Mouse (Mus musculus): ENCODE data around the gene Sds. TPM values are rescaled to one million over a fixed set of nuclear protein-coding genes. Genes with fewer than 3 reads are reported as not detected.

Gene Sds
- polyA plus RNA-seq, 1 experiment from 2014 or later, result not detected

- no peaks in the 10 kb centered on the region for H3K27me3 ChIP-seq
- peaks cover 17% of the 10 kb centered on the region for H3K36me3 ChIP-seq
- no peak overlapping the region for H3K27ac ChIP-seq
- H3K4me3 ChIP-seq, result no peak overlapping the region
- ATAC-seq (ENCODE audit: insufficient number of reproducible peaks, insufficient read depth, low FRiP score, low TSS enrichment, low read depth), result no peak
- 90% methylated on average over 2 of the region's 2 CpGs for WGBS
- no peak overlapping the region for H3K9ac ChIP-seq
- no peaks in the 10 kb centered on the region for H3K9me3 ChIP-seq
- no peaks in the 10 kb centered on the region for H3K4me1 ChIP-seq
- no peak overlapping the region for H3K4me2 ChIP-seq
These were observed 48.4 kb downstream of the Sds start for GRCm38 (mm10) chr5:120524736-120525135.

DNA sequence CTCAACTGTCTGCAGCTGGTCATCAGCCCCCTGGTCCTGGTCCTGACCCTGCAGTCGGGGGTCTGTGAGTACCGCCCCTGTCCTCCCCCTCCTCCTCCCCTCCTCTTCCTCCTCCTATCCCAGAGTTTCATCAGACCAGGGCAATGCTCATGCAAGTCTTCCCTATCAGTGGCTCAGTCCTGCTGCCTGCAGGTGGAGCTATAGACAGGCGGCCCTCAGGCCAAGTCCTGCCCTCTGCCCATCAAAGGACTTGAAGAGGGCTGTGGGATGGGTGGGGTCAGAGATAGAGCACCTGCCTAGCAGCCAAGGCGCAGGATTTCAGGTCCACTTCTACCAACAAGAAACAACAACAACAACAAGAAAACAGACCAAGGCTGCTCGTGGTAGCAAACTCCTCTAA lies 49.4 kb downstream of the Sds start:
- Histone ChIP-seq H3K27me3 (no peaks in the 10 kb centered on the region), H3K27ac (no peak overlapping the region), H3K4me2 (no peak overlapping the region), H3K4me1 (no peaks in the 10 kb centered on the region), H3K9me3 (no peaks in the 10 kb centered on the region), H3K4me3 (no peak overlapping the region), H3K9ac (no peak overlapping the region), H3K36me3 (peaks cover 17% of the 10 kb centered on the region)
- WGBS, result 30% methylated on average over 5 of the region's 5 CpGs
- no peak for ATAC-seq (ENCODE audit: insufficient number of reproducible peaks, insufficient read depth, low FRiP score, low TSS enrichment, low read depth)

DNA sequence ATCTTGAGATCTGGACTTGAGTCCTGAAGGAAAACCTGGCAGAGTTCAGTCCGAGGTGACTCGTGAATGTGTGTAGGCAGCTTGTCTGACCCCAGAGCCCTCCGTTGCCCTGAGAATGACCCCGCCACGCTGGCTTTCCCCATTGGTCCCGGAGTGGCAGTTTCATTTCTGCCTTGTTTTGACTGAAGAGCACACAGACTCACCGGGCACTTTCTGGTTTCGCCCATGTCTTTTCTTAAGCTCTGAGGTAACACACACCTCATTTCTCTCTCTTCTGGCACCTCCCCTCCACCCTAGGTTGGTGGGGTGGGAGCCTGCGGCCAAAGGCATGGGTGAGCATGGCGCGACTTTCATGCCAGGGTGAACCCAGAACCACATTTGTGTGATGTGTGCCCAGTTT lies 50.0 kb downstream of the Sds start:
- ATAC-seq (ENCODE audit: insufficient number of reproducible peaks, insufficient read depth, low FRiP score, low TSS enrichment, low read depth), result no peak
- no peaks in the 10 kb centered on the region for H3K4me1 ChIP-seq
- no peak overlapping the region for H3K9ac ChIP-seq
- no peak overlapping the region for H3K4me3 ChIP-seq
- H3K27me3 ChIP-seq, result no peaks in the 10 kb centered on the region
- H3K4me2 ChIP-seq, result no peak overlapping the region
- 62% methylated on average over 11 of the region's 11 CpGs for WGBS
- no peak overlapping the region for H3K27ac ChIP-seq
- H3K9me3 ChIP-seq, result no peaks in the 10 kb centered on the region
- peaks cover 17% of the 10 kb centered on the region for H3K36me3 ChIP-seq

DNA sequence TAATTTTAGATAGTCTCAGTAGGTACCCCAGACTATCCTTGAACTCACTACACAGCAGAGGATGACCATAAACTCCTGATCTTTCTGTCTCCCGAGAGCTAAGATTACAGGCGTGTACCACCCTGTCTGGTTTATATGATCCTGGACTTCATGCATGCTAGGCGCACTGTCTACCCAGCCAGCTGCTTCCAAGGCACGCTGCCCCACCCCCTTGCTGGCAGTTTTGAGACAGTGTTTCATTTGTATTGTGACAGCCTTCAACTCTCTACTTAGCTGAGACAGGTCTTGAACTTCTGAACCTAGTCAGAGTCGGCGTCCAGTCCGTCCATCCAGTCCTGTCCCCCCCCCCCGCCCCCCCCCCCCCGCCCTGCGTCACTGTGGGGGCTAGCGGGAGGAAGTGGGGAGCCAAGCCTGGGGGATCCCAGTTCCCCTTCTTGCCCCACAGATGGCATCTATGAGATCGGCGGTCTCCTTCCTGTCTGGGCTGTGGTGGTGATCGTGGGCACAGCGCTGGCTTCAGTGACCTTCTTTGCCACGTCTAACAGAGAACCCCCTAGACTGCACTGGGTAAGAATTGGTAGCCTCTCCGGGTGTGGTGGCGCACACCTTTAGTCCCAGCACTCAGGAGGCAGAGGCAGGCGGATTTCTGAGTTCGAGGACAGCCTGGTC lies 51.1 kb downstream of the Sds start:
- H3K9ac ChIP-seq, result no peak overlapping the region
- H3K27ac ChIP-seq, result no peak overlapping the region
- no peak for ATAC-seq (ENCODE audit: insufficient number of reproducible peaks, insufficient read depth, low FRiP score, low TSS enrichment, low read depth)
- no peaks in the 10 kb centered on the region for H3K4me1 ChIP-seq
- H3K9me3 ChIP-seq, result no peaks in the 10 kb centered on the region
- no peak overlapping the region for H3K4me2 ChIP-seq
- peaks cover 10% of the 10 kb centered on the region for H3K36me3 ChIP-seq
- 80% methylated on average over 18 of the region's 20 CpGs for WGBS
- H3K4me3 ChIP-seq, result no peak overlapping the region
- no peaks in the 10 kb centered on the region for H3K27me3 ChIP-seq

- Histone ChIP-seq H3K27me3 (no peaks in the 10 kb centered on the region), H3K9me3 (no peaks in the 10 kb centered on the region), H3K9ac (no peak overlapping the region), H3K27ac (no peak overlapping the region), H3K4me1 (peaks cover 35% of the 10 kb centered on the region), H3K4me2 (no peak overlapping the region), H3K4me3 (no peak overlapping the region), H3K36me3 (peaks cover 11% of the 10 kb centered on the region)
- ATAC-seq (ENCODE audit: insufficient number of reproducible peaks, insufficient read depth, low FRiP score, low TSS enrichment, low read depth), result no peak
- WGBS, result 84% methylated on average over 8 of the region's 8 CpGs
These were observed 55.3 kb downstream of the Sds start for GRCm38 (mm10) chr5:120531631-120532030.

Other genes starting within 250 kb of the Sds start
- gene Lhx5, start 44.8 kb upstream of the Sds start, polyA plus RNA-seq (2015; fragmentation: Nextera tagmentation; extraction: Ambion mirVana), result 0.10 and 0.44 TPM in 2 replicates
- gene Sdsl, start 3.7 kb upstream of the Sds start, polyA plus RNA-seq (2015; fragmentation: Nextera tagmentation; extraction: Ambion mirVana), result 2.0 and 2.5 TPM in 2 replicates
- gene Plbd2, start 27.1 kb downstream of the Sds start, polyA plus RNA-seq (2015; fragmentation: Nextera tagmentation; extraction: Ambion mirVana), result 43.5 and 54.4 TPM in 2 replicates
- gene Slc8b1, start 34.6 kb downstream of the Sds start, polyA plus RNA-seq (2015; fragmentation: Nextera tagmentation; extraction: Ambion mirVana), result 5.0 and 5.9 TPM in 2 replicates
- 21.0 and 22.3 TPM in 2 replicates for gene Tpcn1, start 112.1 kb downstream of the Sds start, polyA plus RNA-seq (2015; fragmentation: Nextera tagmentation; extraction: Ambion mirVana)
- 0.60 and 0.80 TPM in 2 replicates for gene Iqcd, start 112.5 kb downstream of the Sds start, polyA plus RNA-seq (2015; fragmentation: Nextera tagmentation; extraction: Ambion mirVana)
- 16.2 and 17.6 TPM in 2 replicates for gene Rita1, start 136.1 kb downstream of the Sds start, polyA plus RNA-seq (2015; fragmentation: Nextera tagmentation; extraction: Ambion mirVana)
- gene Ddx54, start 136.2 kb downstream of the Sds start, polyA plus RNA-seq (2015; fragmentation: Nextera tagmentation; extraction: Ambion mirVana), result 45.6 and 46.8 TPM in 2 replicates
- gene Cfap73, start 157.7 kb downstream of the Sds start, polyA plus RNA-seq (2015; fragmentation: Nextera tagmentation; extraction: Ambion mirVana), result not detected in 2 replicates
- gene Rasal1, start 172.3 kb downstream of the Sds start, polyA plus RNA-seq (2015; fragmentation: Nextera tagmentation; extraction: Ambion mirVana), result 0.32 TPM in 1 of 2 replicates, not detected in the other
- 6.2 and 7.2 TPM in 2 replicates for gene Dtx1, start 235.4 kb downstream of the Sds start, polyA plus RNA-seq (2015; fragmentation: Nextera tagmentation; extraction: Ambion mirVana)